Mouse (Mus musculus): ENCODE results near the gene H2al1b. TPM values are rescaled to one million over a fixed set of nuclear protein-coding genes. Genes with fewer than 3 reads are reported as not detected.
"Not testable (repeated sequence)": the region's sequence is repeated elsewhere in the genome, so short reads cannot be mapped to it uniquely, and the experiment has no call there.

Gene H2al1b
- polyA plus RNA-seq, 1 experiment from 2014 or later: not detected

DNA sequence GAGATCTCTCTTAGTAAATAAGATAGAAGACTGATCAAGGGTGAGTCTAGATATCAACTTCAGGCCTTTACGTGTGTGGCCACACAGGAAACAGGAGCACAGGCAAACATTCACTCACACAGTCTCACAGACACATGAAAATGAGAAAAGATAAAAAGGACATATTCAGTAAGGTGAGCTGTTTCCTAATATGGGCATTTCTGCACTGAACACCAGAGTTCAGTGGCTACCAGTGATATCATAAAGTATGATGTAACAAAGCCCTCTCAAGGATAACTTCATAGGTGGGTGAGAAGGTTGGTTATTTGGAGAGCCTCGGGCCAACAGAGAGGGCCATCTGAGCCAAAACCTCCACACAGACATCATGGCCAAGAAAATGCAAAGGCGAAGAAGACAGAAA lies 3.3 kb upstream of the H2al1b start, which contains the start of gene H2al1a:
TSS of gene H2al1a (plus strand) at position 301 of the 400 bp plus-strand sequence.
- not testable (repeated sequence) for H3K4me2 ChIP-seq (replicated peaks); H3K27ac ChIP-seq; H3K9me3 ChIP-seq; ATAC-seq; H3K9ac ChIP-seq; H3K36me3 ChIP-seq; H3K27me3 ChIP-seq (replicated peaks); H3K4me3 ChIP-seq (replicated peaks); H3K4me1 ChIP-seq (replicated peaks)
- no CpG with 5 or more reads among the region's 3 CpGs for WGBS

- not testable (repeated sequence) for H3K9ac ChIP-seq
- WGBS: 82% methylated on average over 2 of the region's 6 CpGs
Observed at GRCm38 (mm10) chrX:11305355-11305754, 3.1 kb downstream of the H2al1b start, which contains the start of gene H2al1c. H2al1c (plus strand) TSS chrX:11305655.

GRCm38 (mm10) chrX:11308524-11308923 lies 6.3 kb downstream of the H2al1b start, which contains the start of gene H2al1d:
H2al1d (plus strand) TSS chrX:11308824.
- not testable (repeated sequence) for ATAC-seq; H3K4me1 ChIP-seq (replicated peaks); H3K27me3 ChIP-seq (replicated peaks); H3K9ac ChIP-seq; H3K36me3 ChIP-seq; H3K4me2 ChIP-seq (replicated peaks); H3K4me3 ChIP-seq (replicated peaks); H3K27ac ChIP-seq; H3K9me3 ChIP-seq
- no CpG with 5 or more reads among the region's 6 CpGs for WGBS

More at GRCm38 (mm10) chrX:11305355-11305754, 3.1 kb downstream of the H2al1b start, which contains the start of gene H2al1c:
- not testable (repeated sequence) for ATAC-seq; H3K27ac ChIP-seq; H3K27me3 ChIP-seq (replicated peaks); H3K4me3 ChIP-seq (replicated peaks); H3K36me3 ChIP-seq; H3K9me3 ChIP-seq; H3K4me1 ChIP-seq (replicated peaks); H3K4me2 ChIP-seq (replicated peaks)

DNA sequence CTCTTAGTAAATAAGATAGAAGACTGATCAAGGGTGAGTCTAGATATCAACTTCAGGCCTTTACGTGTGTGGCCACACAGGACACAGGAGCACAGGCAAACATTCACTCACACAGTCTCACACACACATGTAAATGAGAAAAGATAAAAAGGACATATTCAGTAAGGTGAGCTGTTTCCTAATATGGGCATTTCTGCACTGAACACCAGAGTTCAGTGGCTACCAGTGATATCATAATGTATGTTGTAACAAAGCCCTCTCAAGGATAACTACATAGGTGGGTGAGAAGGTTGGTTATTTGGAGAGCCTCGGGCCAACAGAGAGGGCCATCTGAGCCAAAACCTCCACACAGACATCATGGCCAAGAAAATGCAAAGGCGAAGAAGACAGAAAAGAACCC lies 9.4 kb downstream of the H2al1b start, which contains the start of gene H2al1e:
TSS of gene H2al1e (plus strand) at position 301 of the 400 bp plus-strand sequence.
- H3K9me3 ChIP-seq; H3K27me3 ChIP-seq (replicated peaks); H3K9ac ChIP-seq; H3K4me2 ChIP-seq (replicated peaks); H3K4me3 ChIP-seq (replicated peaks); H3K36me3 ChIP-seq; ATAC-seq; H3K4me1 ChIP-seq (replicated peaks); H3K27ac ChIP-seq: not testable (repeated sequence)
- WGBS: no CpG with 5 or more reads among the region's 3 CpGs

GRCm38 (mm10) chrX:11314858-11315257 lies 12.6 kb downstream of the H2al1b start, which contains the start of gene H2al1f:
H2al1f (plus strand) TSS chrX:11315158.
- H3K4me1 ChIP-seq (replicated peaks); H3K36me3 ChIP-seq; ATAC-seq; H3K27ac ChIP-seq; H3K4me2 ChIP-seq (replicated peaks); H3K4me3 ChIP-seq (replicated peaks); H3K27me3 ChIP-seq (replicated peaks); H3K9ac ChIP-seq; H3K9me3 ChIP-seq: not testable (repeated sequence)
- WGBS: no CpG with 5 or more reads among the region's 6 CpGs

- not testable (repeated sequence) for H3K4me2 ChIP-seq (replicated peaks); H3K9ac ChIP-seq; H3K4me1 ChIP-seq (replicated peaks); H3K9me3 ChIP-seq; H3K27ac ChIP-seq; H3K4me3 ChIP-seq (replicated peaks); ATAC-seq; H3K27me3 ChIP-seq (replicated peaks); H3K36me3 ChIP-seq
- WGBS: no CpG with 5 or more reads among the region's 3 CpGs
Observed at GRCm38 (mm10) chrX:11317956-11318355, 15.7 kb downstream of the H2al1b start, which contains the start of gene H2al1g. H2al1g (plus strand) TSS chrX:11318256.

- not testable (repeated sequence) for H3K4me2 ChIP-seq (replicated peaks); H3K4me1 ChIP-seq (replicated peaks)
- WGBS: no CpG with 5 or more reads among the region's 6 CpGs
Observed at GRCm38 (mm10) chrX:11321192-11321591, 19.0 kb downstream of the H2al1b start, which contains the start of gene H2al1h. H2al1h (plus strand) TSS chrX:11321492.

DNA sequence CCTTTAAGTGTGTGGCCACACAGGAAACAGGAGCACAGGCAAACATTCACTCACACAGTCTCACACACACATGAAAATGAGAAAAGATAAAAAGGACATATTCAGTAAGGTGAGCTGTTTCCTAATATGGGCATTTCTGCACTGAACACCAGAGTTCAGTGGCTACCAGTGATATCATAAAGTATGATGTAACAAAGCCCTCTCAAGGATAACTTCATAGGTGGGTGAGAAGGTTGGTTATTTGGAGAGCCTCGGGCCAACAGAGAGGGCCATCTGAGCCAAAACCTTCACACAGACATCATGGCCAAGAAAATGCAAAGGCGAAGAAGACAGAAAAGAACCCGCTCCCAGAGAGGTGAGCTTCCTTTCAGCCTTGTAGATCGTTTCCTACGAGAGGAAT lies 22.1 kb downstream of the H2al1b start, which contains the start of gene H2al1i:
TSS of gene H2al1i (plus strand) at position 301 of the 400 bp plus-strand sequence.
- not testable (repeated sequence) for H3K27me3 ChIP-seq (replicated peaks); H3K9me3 ChIP-seq; H3K9ac ChIP-seq; H3K27ac ChIP-seq; H3K4me2 ChIP-seq (replicated peaks); H3K4me3 ChIP-seq (replicated peaks); H3K36me3 ChIP-seq; H3K4me1 ChIP-seq (replicated peaks); ATAC-seq
- WGBS: 89% methylated on average over 2 of the region's 5 CpGs

More at GRCm38 (mm10) chrX:11321192-11321591, 19.0 kb downstream of the H2al1b start, which contains the start of gene H2al1h:
- H3K9me3 ChIP-seq; ATAC-seq; H3K27ac ChIP-seq; H3K9ac ChIP-seq; H3K27me3 ChIP-seq (replicated peaks); H3K36me3 ChIP-seq; H3K4me3 ChIP-seq (replicated peaks): not testable (repeated sequence)

- ATAC-seq; H3K9me3 ChIP-seq; H3K27ac ChIP-seq; H3K36me3 ChIP-seq; H3K9ac ChIP-seq; H3K27me3 ChIP-seq (replicated peaks); H3K4me3 ChIP-seq (replicated peaks); H3K4me1 ChIP-seq (replicated peaks); H3K4me2 ChIP-seq (replicated peaks): not testable (repeated sequence)
- 89% methylated on average over 2 of the region's 2 CpGs for WGBS
Observed at GRCm38 (mm10) chrX:11327522-11327921, 25.3 kb downstream of the H2al1b start, which contains the start of gene H2al1j. H2al1j (plus strand) TSS chrX:11327822.

- Histone ChIP-seq H3K27ac (no peak overlapping the region), H3K4me2 (replicated peaks) (no peak overlapping the region), H3K36me3 (no peaks in the 10 kb centered on the region), H3K4me3 (replicated peaks) (no peak overlapping the region), H3K9ac (no peak overlapping the region), H3K9me3 (no peaks in the 10 kb centered on the region), H3K27me3 (replicated peaks) (no peaks in the 10 kb centered on the region), H3K4me1 (replicated peaks) (no peaks in the 10 kb centered on the region)
- 62% methylated on average over 9 of the region's 9 CpGs for WGBS
- ATAC-seq: no peak
Observed at GRCm38 (mm10) chrX:11345762-11346161, 43.5 kb downstream of the H2al1b start.

GRCm38 (mm10) chrX:11346756-11347155 lies 44.5 kb downstream of the H2al1b start:
- no peaks in the 10 kb centered on the region for H3K36me3 ChIP-seq
- H3K4me3 ChIP-seq (replicated peaks): no peak overlapping the region
- H3K4me2 ChIP-seq (replicated peaks): no peak overlapping the region
- no peak for ATAC-seq
- H3K27me3 ChIP-seq (replicated peaks): no peaks in the 10 kb centered on the region
- H3K9me3 ChIP-seq: no peaks in the 10 kb centered on the region
- no peak overlapping the region for H3K27ac ChIP-seq
- WGBS: 95% methylated on average over 3 of the region's 3 CpGs
- no peak overlapping the region for H3K9ac ChIP-seq
- no peaks in the 10 kb centered on the region for H3K4me1 ChIP-seq (replicated peaks)
